Mouse (Mus musculus) ES-E14 (cell line): ENCODE data around the gene Stxbp5l. TPM values are rescaled to one million over a fixed set of nuclear protein-coding genes. Genes with fewer than 3 reads are reported as not detected.

Experiments
- DNase-seq: peaks from one replicate; pipeline ENCODE4 v3.0.0-alpha.2; 2013; ENCODE audit warnings: low read depth, low spot score
- H3K27ac ChIP-seq: 2 replicates; pipeline ENCODE4 v1.5.1; 2012; ENCODE audit warnings: low read depth, mild to moderate bottlenecking, low read length, moderate library complexity, mixed read lengths; ENCODE audit not compliant: poor library complexity, insufficient read depth, severe bottlenecking
- H3K36me3 ChIP-seq: 2 replicates; pipeline ENCODE4 v1.6.1; 2012; ENCODE audit warnings: mild to moderate bottlenecking, low read length, moderate library complexity, mixed read lengths; ENCODE audit not compliant: control insufficient read depth, poor library complexity, insufficient read depth, severe bottlenecking
- H3K4me1 ChIP-seq, 2 experiments: fragments of 150-350 bp in 1 of 2; sonication (generic) in 1 of 2; 2 replicates each; pipeline ENCODE4 v1.6.1; 2012; ENCODE audit warnings: low read length in 2 of 2, mild to moderate bottlenecking in 1 of 2, mixed read lengths in 1 of 2; ENCODE audit not compliant: control insufficient read depth in 2 of 2, insufficient read depth in 2 of 2, poor library complexity in 1 of 2
- H3K4me3 ChIP-seq, 2 experiments: fragments of 150-350 bp in 1 of 2; sonication (generic) in 1 of 2; 2 replicates each; pipeline ENCODE4 v1.5.1; 2012; ENCODE audit warnings: low read length in 2 of 2, low read depth in 1 of 2, mild to moderate bottlenecking in 1 of 2, mixed read lengths in 1 of 2; ENCODE audit not compliant: insufficient read depth in 1 of 2, poor library complexity in 1 of 2, severe bottlenecking in 1 of 2
- H3K9ac ChIP-seq: 2 replicates; pipeline ENCODE4 v1.6.1; 2012; ENCODE audit warnings: low read depth, mild to moderate bottlenecking, low read length, mixed read lengths; ENCODE audit not compliant: poor library complexity, insufficient read depth, severe bottlenecking
- H3K9me3 ChIP-seq: fragments of 150-350 bp; sonication (generic); 2 replicates; pipeline ENCODE4 v1.6.1; 2012; ENCODE audit warnings: low read depth, mild to moderate bottlenecking, low read length; ENCODE audit not compliant: control insufficient read depth, insufficient read depth
- CHD2 ChIP-seq: IDR thresholded peaks from 2 replicates; pipeline ENCODE4 v1.6.1; 2014; ENCODE audit warnings: mild to moderate bottlenecking, low read depth, low read length, inconsistent platforms
- HCFC1 ChIP-seq: IDR thresholded peaks from 2 replicates; pipeline ENCODE4 v1.6.1; 2012; ENCODE audit warnings: low read length, inconsistent platforms, borderline replicate concordance; ENCODE audit not compliant: insufficient read depth
- MAFK ChIP-seq: IDR thresholded peaks from 2 replicates; pipeline ENCODE4 v1.6.1; 2014; ENCODE audit warnings: mild to moderate bottlenecking, low read depth, low read length, inconsistent platforms; ENCODE audit not compliant: insufficient read depth
- ZC3H11A ChIP-seq: IDR thresholded peaks from 2 replicates; pipeline ENCODE4 v1.6.1; 2012; ENCODE audit warnings: low read depth, mild to moderate bottlenecking, inconsistent platforms, low read length, borderline replicate concordance
- ZNF384 ChIP-seq: IDR thresholded peaks from 2 replicates; pipeline ENCODE4 v1.6.1; 2012; ENCODE audit warnings: low read depth, low read length, inconsistent platforms
- in situ Hi-C, 2 experiments: fragments of 600-800 bp; cut with MboI; formaldehyde crosslinking; loops; one replicate each; pipeline ENCODE4 v1.15.1; 2025; ENCODE audit warnings: low sequenced_read_pairs in 2 of 2, inconsistent platforms in 1 of 2; ENCODE audit not compliant: unreplicated experiment in 2 of 2
- total RNA-seq: library from RNA; depleted of rRNA; stranded (reverse); fragments of 300-350 nt; gene quantifications from 2 replicates; pipeline ENCODE4 v1.2.3, GENCODE M21; 2012

The Stxbp5l gene
- total RNA-seq, 1 experiment: 0.31 TPM

DNA sequence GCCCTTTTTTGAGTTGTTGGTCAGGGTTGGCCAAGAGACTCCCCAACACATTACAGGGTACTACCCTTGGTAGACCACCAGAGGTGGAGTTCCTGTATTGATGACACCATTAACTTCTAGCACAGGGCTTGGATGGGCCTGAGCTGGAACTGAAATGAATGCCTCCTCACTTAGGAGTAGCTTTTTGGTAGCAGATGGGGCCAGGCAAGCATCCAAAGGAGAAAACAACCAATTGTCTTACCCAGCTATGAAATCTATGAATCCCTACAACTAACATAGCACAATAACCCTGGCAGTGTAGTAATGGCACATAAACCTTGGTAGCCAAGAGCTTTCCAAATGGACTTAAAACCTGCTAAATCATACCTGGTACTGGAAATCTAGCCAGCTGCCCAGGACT, 111.1 kb downstream of the Stxbp5l start:
- no peaks in the 10 kb centered on the region for H3K4me1 ChIP-seq
- in situ Hi-C loops: no loop called here
- H3K4me3 ChIP-seq: no peak overlapping the region
- no peak for DNase-seq
- no peak overlapping the region for H3K9ac ChIP-seq
- H3K27ac ChIP-seq: no peak overlapping the region
- no peaks in the 10 kb centered on the region for H3K9me3 ChIP-seq
- TF ChIP-seq HCFC1 (no peak), CHD2 (no peak), MAFK (no peak), ZNF384 (no peak), ZC3H11A (no peak)
- H3K36me3 ChIP-seq: no peaks in the 10 kb centered on the region

GRCm38 (mm10) chr16:37261678-37262077, 123.1 kb downstream of the Stxbp5l start:
- Histone ChIP-seq H3K9me3 (no peaks in the 10 kb centered on the region), H3K4me3 (no peak overlapping the region), H3K27ac (no peak overlapping the region), H3K9ac (no peak overlapping the region), H3K4me1 (no peaks in the 10 kb centered on the region), H3K36me3 (no peaks in the 10 kb centered on the region)
- TF ChIP-seq CHD2: no peak
- TF ChIP-seq ZC3H11A: no peak
- TF ChIP-seq MAFK: no peak
- no peak for TF ChIP-seq HCFC1
- no peak for TF ChIP-seq ZNF384
- no peak for DNase-seq
- in situ Hi-C loops: no loop called here

- in situ Hi-C loops: no loop called here
- Histone ChIP-seq H3K4me3 (no peak overlapping the region), H3K36me3 (no peaks in the 10 kb centered on the region), H3K9ac (no peak overlapping the region), H3K4me1 (no peaks in the 10 kb centered on the region), H3K9me3 (no peaks in the 10 kb centered on the region), H3K27ac (no peak overlapping the region)
- TF ChIP-seq HCFC1 (no peak), MAFK (no peak), ZNF384 (no peak), ZC3H11A (no peak)
- no peak for DNase-seq
Measured at GRCm38 (mm10) chr16:37219151-37219550, 165.6 kb downstream of the Stxbp5l start.

- Histone ChIP-seq H3K27ac (no peak overlapping the region), H3K9ac (no peak overlapping the region), H3K9me3 (no peaks in the 10 kb centered on the region), H3K4me3 (no peak overlapping the region), H3K36me3 (no peaks in the 10 kb centered on the region), H3K4me1 (no peaks in the 10 kb centered on the region)
- TF ChIP-seq ZC3H11A: no peak
- no peak for TF ChIP-seq ZNF384
- TF ChIP-seq MAFK: no peak
- no peak for TF ChIP-seq CHD2
- TF ChIP-seq HCFC1: no peak
- DNase-seq: no peak
- in situ Hi-C loops: no loop called here
Measured at GRCm38 (mm10) chr16:37208783-37209182, 176.0 kb downstream of the Stxbp5l start.

DNA sequence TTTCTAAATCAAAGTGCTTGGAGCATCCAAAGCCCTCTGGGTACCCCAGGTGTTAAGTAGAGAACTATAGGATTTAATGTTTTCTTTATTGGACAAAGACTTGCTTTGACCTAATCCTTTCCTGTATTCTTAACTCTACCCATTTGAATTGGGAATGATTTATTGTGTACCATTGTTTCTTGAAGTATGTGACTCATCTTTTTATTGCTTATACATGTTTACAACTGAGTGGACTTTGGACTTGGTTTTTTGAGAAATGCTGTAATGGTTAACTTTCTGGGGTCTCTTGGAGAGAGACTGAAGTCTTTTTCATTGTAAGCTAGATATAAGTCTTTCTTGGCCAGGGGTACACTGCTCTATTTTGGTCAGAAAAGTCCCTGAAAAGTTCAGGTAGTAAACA, 190.6 kb downstream of the Stxbp5l start:
- Histone ChIP-seq H3K4me1 (no peaks in the 10 kb centered on the region), H3K36me3 (no peaks in the 10 kb centered on the region), H3K27ac (no peak overlapping the region), H3K4me3 (no peak overlapping the region), H3K9ac (no peak overlapping the region), H3K9me3 (no peaks in the 10 kb centered on the region)
- in situ Hi-C loops: no loop called here
- TF ChIP-seq HCFC1: no peak
- no peak for TF ChIP-seq MAFK
- TF ChIP-seq CHD2: no peak
- no peak for TF ChIP-seq ZC3H11A
- no peak for TF ChIP-seq ZNF384
- DNase-seq: no peak
